Mouse (Mus musculus) adrenal gland, adult 8-10 months (tissue): ENCODE results near the gene Hhat. TPM values are rescaled to one million over a fixed set of nuclear protein-coding genes. Genes with fewer than 3 reads are reported as not detected.

ENCODE experiments used
- DNase-seq: peaks from one replicate; pipeline ENCODE4 v3.0.0; 2022
- total RNA-seq, 4 experiments: library from RNA; stranded (reverse); gene quantifications; 2 replicates each; pipeline ENCODE4 v1.2.4; 2022

The Hhat gene
- total RNA-seq, 4 experiments from 2014 or later = 5.7 to 9.3 (median 7.5) TPM

GRCm38 (mm10) chr1:192785046-192785961 is 14.3 kb upstream of the Hhat start:
- no peak for DNase-seq

- DNase-seq = peak; percentile 28
Measured at GRCm38 (mm10) chr1:192784374-192784773, 13.4 kb upstream of the Hhat start.

GRCm38 (mm10) chr1:192781256-192781655 is 10.2 kb upstream of the Hhat start:
- DNase-seq = no peak

GRCm38 (mm10) chr1:192778869-192779514 is 8.0 kb upstream of the Hhat start:
- no peak for DNase-seq

GRCm38 (mm10) chr1:192778206-192778605 is 7.2 kb upstream of the Hhat start:
- no peak for DNase-seq

- DNase-seq = no peak
Measured at GRCm38 (mm10) chr1:192770130-192770494, 911 bp downstream of the Hhat start.

GRCm38 (mm10) chr1:192765531-192765930 is 5.5 kb downstream of the Hhat start:
- no peak for DNase-seq

GRCm38 (mm10) chr1:192764547-192764946 is 6.5 kb downstream of the Hhat start:
- no peak for DNase-seq

- DNase-seq = no peak
Measured at GRCm38 (mm10) chr1:192762946-192763933, 7.8 kb downstream of the Hhat start.

GRCm38 (mm10) chr1:192756674-192757073 is 14.3 kb downstream of the Hhat start:
- no peak for DNase-seq

- DNase-seq = no peak
Measured at GRCm38 (mm10) chr1:192755685-192756606, 15.1 kb downstream of the Hhat start.

- no peak for DNase-seq
Measured at GRCm38 (mm10) chr1:192755246-192755645, 15.8 kb downstream of the Hhat start.

- DNase-seq = no peak
Measured at GRCm38 (mm10) chr1:192754268-192754667, 16.8 kb downstream of the Hhat start.

- peak; percentile 85 for DNase-seq
Measured at GRCm38 (mm10) chr1:192752659-192753601, 18.1 kb downstream of the Hhat start.

- DNase-seq = no peak
Measured at GRCm38 (mm10) chr1:192750042-192750437, 21.0 kb downstream of the Hhat start.

- no peak for DNase-seq
Measured at GRCm38 (mm10) chr1:192749270-192750041, 21.6 kb downstream of the Hhat start.

GRCm38 (mm10) chr1:192746201-192746600 is 24.8 kb downstream of the Hhat start:
- DNase-seq = no peak

- peak; percentile 44 for DNase-seq
Measured at GRCm38 (mm10) chr1:192745240-192746101, 25.6 kb downstream of the Hhat start.
